Mouse (Mus musculus) hindlimb bud, embryonic 11.5 days (tissue): Measurements from ENCODE around the gene Cd3g.

ENCODE experiments used
- DNase-seq: peaks from one replicate; pipeline ENCODE4 v3.0.0-alpha.2; 2012; ENCODE audit warnings: low read depth, low spot score; ENCODE audit errors: extremely low spot score

Gene Cd3g

DNA sequence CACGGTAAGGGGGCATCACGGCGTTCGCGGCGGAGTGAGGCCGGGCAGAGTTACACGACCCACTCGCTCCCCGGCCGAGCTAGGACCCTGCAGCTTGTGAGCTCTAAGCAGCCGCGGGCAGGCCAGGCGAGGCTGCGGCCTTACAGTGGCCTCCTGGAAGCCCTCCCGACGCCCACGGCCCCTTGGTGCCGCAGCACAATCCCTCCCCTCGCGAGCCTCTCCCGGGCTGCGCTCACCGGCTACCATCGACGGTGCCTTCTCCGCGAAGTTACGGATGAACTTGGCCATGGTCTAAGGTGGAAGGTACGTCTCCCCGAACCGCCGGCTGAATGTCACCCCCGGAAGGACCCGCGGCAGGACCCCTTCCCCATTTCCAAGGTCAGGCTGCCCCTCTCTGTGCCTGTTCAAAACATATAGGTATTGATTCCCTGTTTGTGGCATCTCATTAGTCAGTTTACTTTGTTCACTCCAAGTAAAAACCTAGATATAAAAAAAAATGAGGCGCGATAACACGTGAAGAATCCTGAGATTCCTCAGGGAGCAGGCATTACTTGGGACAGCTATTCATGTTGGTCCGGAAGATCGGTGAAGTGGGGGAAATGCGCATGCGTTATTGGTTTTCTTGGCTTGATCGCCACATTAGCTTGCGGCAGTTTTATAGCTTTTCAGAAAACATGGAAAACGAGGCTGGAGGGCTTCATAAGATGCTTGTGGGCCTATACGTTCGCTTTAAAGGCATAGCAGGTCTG, 59.7 kb downstream of the Cd3g start, which contains the start of gene Atp5l:
TSS of gene Atp5l (minus strand) at position 369 of the 749 bp plus-strand sequence.
- peak; percentile 99 for DNase-seq

GRCm38 (mm10) chr9:44919606-44920005, 60.6 kb downstream of the Cd3g start:
- no peak for DNase-seq
